Mouse (Mus musculus) neural tube, embryonic 14.5 days (tissue): ENCODE data around the gene Retnlg. TPM values are rescaled to one million over a fixed set of nuclear protein-coding genes. Genes with fewer than 3 reads are reported as not detected.
A peak's percentile ranks its signal among the peaks of the same experiment; 100 is the strongest.

ENCODE experiments used
- ATAC-seq: fragments of 200-750 bp; cut with Nextera tagmentation; 2 replicates; pipeline ENCODE4 v1.8.0; 2017; ENCODE audit warnings: low read depth, mild to moderate bottlenecking, moderate TSS enrichment, moderate library complexity
- H3K27ac ChIP-seq: fragments of 300-500 bp; sonication (generic); 2 replicates; pipeline ENCODE4 v1.5.1; 2014; ENCODE audit warnings: low read depth, mild to moderate bottlenecking, control low read depth, low read length, moderate library complexity, mixed read lengths
- H3K27me3 ChIP-seq: fragments of 300-500 bp; sonication (generic); 2 replicates; pipeline ENCODE4 v1.6.1; 2014; ENCODE audit warnings: low read length; ENCODE audit not compliant: control insufficient read depth, insufficient read depth
- H3K36me3 ChIP-seq: fragments of 300-500 bp; sonication (generic); 2 replicates; pipeline ENCODE4 v1.6.1; 2014; ENCODE audit warnings: low read length, mixed read lengths; ENCODE audit not compliant: control insufficient read depth, insufficient read depth
- H3K4me1 ChIP-seq: fragments of 300-500 bp; sonication (generic); 2 replicates; pipeline ENCODE4 v1.6.1; 2014; ENCODE audit warnings: low read length; ENCODE audit not compliant: control insufficient read depth, insufficient read depth
- H3K4me2 ChIP-seq: fragments of 300-500 bp; sonication (generic); 2 replicates; pipeline ENCODE4 v1.6.1; 2014; ENCODE audit warnings: mild to moderate bottlenecking, low read depth, low read length, control low read depth
- H3K4me3 ChIP-seq: fragments of 300-500 bp; sonication (generic); 2 replicates; pipeline ENCODE4 v1.5.1; 2014; ENCODE audit warnings: low read depth, low read length, control low read depth, mixed read lengths
- H3K9ac ChIP-seq: fragments of 300-500 bp; sonication (generic); replicated peaks from 2 replicates; pipeline ENCODE4 v1.6.1; 2014; ENCODE audit warnings: low read depth, mild to moderate bottlenecking, control low read depth, low read length, mixed read lengths
- H3K9me3 ChIP-seq: fragments of 300-500 bp; sonication (generic); 2 replicates; pipeline ENCODE4 v1.6.1; 2016; ENCODE audit warnings: low read length; ENCODE audit not compliant: control insufficient read depth
- WGBS: fragments of 180-500 bp; shearing (Covaris S2); extraction: QIAGEN DNeasy Blood & Tissue Kit; methylation state at CpG from one replicate; pipeline ENCODE4 v1.1.7; 2014; 5-methylcytosine and 5-hydroxymethylcytosine counted together
- polyA plus RNA-seq: library from polyadenylated mRNA; unstranded; fragments of >200 nt; fragmentation: Nextera tagmentation; extraction: Ambion mirVana; gene quantifications from 2 replicates; pipeline ENCODE4 v1.2.1, GENCODE M21; 2014

Retnlg gene
- polyA plus RNA-seq, 1 experiment from 2014 or later = not detected

GRCm38 (mm10) chr16:48867690-48868089, 4.7 kb upstream of the Retnlg start:
- 55% methylated on average over 2 of the region's 2 CpGs for WGBS
- ATAC-seq = no peak

GRCm38 (mm10) chr16:48868663-48869062, 3.8 kb upstream of the Retnlg start:
- Histone ChIP-seq H3K4me3 (no peak overlapping the region), H3K4me1 (no peaks in the 10 kb centered on the region), H3K36me3 (no peaks in the 10 kb centered on the region), H3K4me2 (no peak overlapping the region), H3K9ac (no peak overlapping the region), H3K27ac (no peak overlapping the region), H3K9me3 (no peaks in the 10 kb centered on the region), H3K27me3 (no peaks in the 10 kb centered on the region)
- WGBS = 89% methylated on average over 1 of the region's 1 CpGs
- ATAC-seq = no peak

More at GRCm38 (mm10) chr16:48867690-48868089, 4.7 kb upstream of the Retnlg start:
- Histone ChIP-seq H3K9me3 (no peaks in the 10 kb centered on the region), H3K27me3 (no peaks in the 10 kb centered on the region), H3K27ac (no peak overlapping the region), H3K4me1 (no peaks in the 10 kb centered on the region), H3K36me3 (no peaks in the 10 kb centered on the region), H3K4me2 (no peak overlapping the region), H3K4me3 (no peak overlapping the region), H3K9ac (no peak overlapping the region)

- H3K27ac ChIP-seq = no peak overlapping the region
- no peaks in the 10 kb centered on the region for H3K4me1 ChIP-seq
Measured at GRCm38 (mm10) chr16:48869671-48870070, 2.8 kb upstream of the Retnlg start.

GRCm38 (mm10) chr16:48871754-48872153, 667 bp upstream of the Retnlg start:
- no peaks in the 10 kb centered on the region for H3K36me3 ChIP-seq
- H3K27ac ChIP-seq = no peak overlapping the region
- no peak overlapping the region for H3K9ac ChIP-seq
- no peaks in the 10 kb centered on the region for H3K27me3 ChIP-seq
- H3K4me2 ChIP-seq = no peak overlapping the region
- H3K4me3 ChIP-seq = no peak overlapping the region
- ATAC-seq = no peak
- H3K4me1 ChIP-seq = no peaks in the 10 kb centered on the region
- WGBS = 92% methylated on average over 1 of the region's 1 CpGs
- H3K9me3 ChIP-seq = no peaks in the 10 kb centered on the region

More at GRCm38 (mm10) chr16:48869671-48870070, 2.8 kb upstream of the Retnlg start:
- no peaks in the 10 kb centered on the region for H3K27me3 ChIP-seq
- no peak for ATAC-seq
- no peak overlapping the region for H3K4me2 ChIP-seq
- no peak overlapping the region for H3K9ac ChIP-seq
- H3K4me3 ChIP-seq = no peak overlapping the region
- WGBS = 72% methylated on average over 3 of the region's 3 CpGs
- H3K36me3 ChIP-seq = no peaks in the 10 kb centered on the region
- no peaks in the 10 kb centered on the region for H3K9me3 ChIP-seq

GRCm38 (mm10) chr16:48890733-48891132, 18.3 kb downstream of the Retnlg start:
- Histone ChIP-seq H3K4me3 (no peak overlapping the region), H3K27me3 (no peaks in the 10 kb centered on the region), H3K9ac (no peak overlapping the region), H3K9me3 (no peaks in the 10 kb centered on the region), H3K27ac (no peak overlapping the region), H3K4me1 (no peaks in the 10 kb centered on the region), H3K4me2 (no peak overlapping the region), H3K36me3 (no peaks in the 10 kb centered on the region)
- ATAC-seq = peak; percentile 38; the same call in 1 of the 2 replicates
- 39% methylated on average over 2 of the region's 2 CpGs for WGBS

- Histone ChIP-seq H3K4me2 (no peak overlapping the region), H3K36me3 (no peaks in the 10 kb centered on the region), H3K27me3 (no peaks in the 10 kb centered on the region), H3K4me3 (no peak overlapping the region), H3K4me1 (no peaks in the 10 kb centered on the region), H3K9ac (no peak overlapping the region), H3K9me3 (no peaks in the 10 kb centered on the region), H3K27ac (no peak overlapping the region)
- 33% methylated on average over 1 of the region's 1 CpGs for WGBS
- ATAC-seq = peak; percentile 75; the same call in 1 of the 2 replicates
Measured at GRCm38 (mm10) chr16:48899868-48900267, 27.4 kb downstream of the Retnlg start.

GRCm38 (mm10) chr16:48911184-48911583, 38.8 kb downstream of the Retnlg start:
- WGBS = 95% methylated on average over 1 of the region's 1 CpGs

GRCm38 (mm10) chr16:48913206-48913605, 40.8 kb downstream of the Retnlg start:
- H3K9ac ChIP-seq = no peak overlapping the region
- H3K4me2 ChIP-seq = no peak overlapping the region
- no peaks in the 10 kb centered on the region for H3K9me3 ChIP-seq
- no peak overlapping the region for H3K4me3 ChIP-seq
- no peaks in the 10 kb centered on the region for H3K27me3 ChIP-seq
- no peak overlapping the region for H3K27ac ChIP-seq
- no peaks in the 10 kb centered on the region for H3K4me1 ChIP-seq
- no peaks in the 10 kb centered on the region for H3K36me3 ChIP-seq
- WGBS = 96% methylated on average over 3 of the region's 3 CpGs
- no peak for ATAC-seq

More at GRCm38 (mm10) chr16:48911184-48911583, 38.8 kb downstream of the Retnlg start:
- Histone ChIP-seq H3K9me3 (no peaks in the 10 kb centered on the region), H3K4me2 (no peak overlapping the region), H3K27ac (no peak overlapping the region), H3K4me1 (no peaks in the 10 kb centered on the region), H3K27me3 (no peaks in the 10 kb centered on the region), H3K9ac (no peak overlapping the region), H3K4me3 (no peak overlapping the region), H3K36me3 (no peaks in the 10 kb centered on the region)
- no peak for ATAC-seq

- 100% methylated on average over 1 of the region's 1 CpGs for WGBS
- no peak for ATAC-seq
- H3K4me1 ChIP-seq = no peaks in the 10 kb centered on the region
- no peak overlapping the region for H3K9ac ChIP-seq
- H3K9me3 ChIP-seq = no peaks in the 10 kb centered on the region
- H3K4me3 ChIP-seq = no peak overlapping the region
- no peak overlapping the region for H3K4me2 ChIP-seq
- no peak overlapping the region for H3K27ac ChIP-seq
- no peaks in the 10 kb centered on the region for H3K27me3 ChIP-seq
- peaks cover 16% of the 10 kb centered on the region for H3K36me3 ChIP-seq
Measured at GRCm38 (mm10) chr16:48923724-48924123, 51.3 kb downstream of the Retnlg start.
